ENCODE assay signal across 11 mouse cellular contexts in the genomic region with DNA sequence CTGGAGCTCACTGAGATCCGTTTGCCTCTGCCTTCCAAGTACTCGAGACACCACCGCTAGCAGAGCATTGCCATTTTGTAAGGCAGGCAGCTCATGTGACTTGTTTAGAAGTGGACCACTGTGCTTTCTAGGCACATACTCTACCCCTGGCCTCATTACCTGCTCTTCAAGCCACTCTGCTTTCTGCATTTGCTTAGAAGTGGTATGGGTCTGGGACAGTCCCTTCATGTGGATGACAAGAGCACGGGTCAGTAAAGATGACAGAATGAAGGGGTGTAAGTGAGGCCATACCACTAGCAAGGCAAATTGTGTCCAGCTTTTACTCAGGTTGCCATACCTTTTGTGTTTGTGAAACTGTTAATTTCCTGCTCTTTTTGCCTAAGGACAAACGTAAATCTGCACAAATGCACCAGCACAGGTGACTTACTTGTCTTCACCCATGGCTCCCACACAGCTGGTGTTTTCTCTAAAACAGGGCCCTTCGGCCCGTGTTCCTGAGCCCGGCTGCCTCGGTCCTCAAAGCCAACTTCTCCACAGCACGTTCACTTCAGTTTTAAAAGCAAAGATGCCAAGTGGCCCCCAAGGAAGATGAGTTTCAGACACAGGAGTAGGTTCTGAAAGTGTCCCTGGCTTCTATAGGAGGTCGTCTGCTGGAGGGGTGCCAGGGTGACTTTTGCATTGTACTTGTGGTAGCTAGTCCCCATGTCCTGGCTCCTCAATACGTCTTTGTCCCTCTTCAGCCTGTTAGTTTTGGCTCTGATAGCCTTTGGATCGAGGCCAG. TPM values are rescaled to one million over a fixed set of nuclear protein-coding genes. Genes with fewer than 3 reads are reported as not detected.
DNase-seq lines count a peak whose midpoint lies in the region; ATAC-seq lines count a peak whose summit lies in the region.
"Had no signal": no experiment of that assay in that cellular context is flagged by ENCODE, and none has a peak within 500 bp of the region (broad histone marks: within the 10 kb centered on the region; RNA-seq: fewer than 3 reads in every experiment).

No protein-coding gene starts in this region.

- WGBS in forebrain, embryonic 15.5 days, result 67% methylated on average over 13 of the region's 13 CpGs
- 90% methylated on average over 13 of the region's 13 CpGs for WGBS in forebrain, embryonic 10.5 days
- WGBS in intestine, embryonic 15.5 days, result 71% methylated on average over 13 of the region's 13 CpGs

- H3K27me3 ChIP-seq in forebrain, embryonic 15.5 days, result no peaks in the 10 kb centered on the region
- no peaks in the 10 kb centered on the region for H3K27me3 ChIP-seq in forebrain, embryonic 10.5 days (ENCODE audit: poor library complexity, severe bottlenecking)
- H3K27me3 ChIP-seq in intestine, embryonic 15.5 days (replicated peaks), result no peaks in the 10 kb centered on the region

- no peaks in the 10 kb centered on the region for H3K9me3 ChIP-seq in forebrain, embryonic 15.5 days
- peaks cover 5% of the 10 kb centered on the region; the same call in 1 of the 2 replicates for H3K9me3 ChIP-seq in forebrain, embryonic 10.5 days
- no peaks in the 10 kb centered on the region for H3K9me3 ChIP-seq in intestine, embryonic 15.5 days

- H3K4me3 ChIP-seq in forebrain, embryonic 15.5 days, result no peak overlapping the region
- no peak overlapping the region for H3K4me3 ChIP-seq in forebrain, embryonic 10.5 days
- H3K4me3 ChIP-seq in intestine, embryonic 15.5 days (replicated peaks), result no peak overlapping the region

- no peak for DNase-seq in forebrain, embryonic 10.5 days (ENCODE audit: extremely low spot score, low spot score)
- peak; percentile 80 for DNase-seq in adrenal gland, adult 2 months
- DNase-seq in gastrocnemius, adult 8-10 months (ENCODE audit: low spot score in 2 of 2), result peak; percentile 35 to 51
- peak; percentile 47 to 70 for DNase-seq in left cerebral cortex, postnatal 10 days (ENCODE audit: extremely low spot score in 1 of 2, low spot score in 2 of 2)
- peak; percentile 40 for DNase-seq in testis, postnatal 14 days (ENCODE audit: low spot score)
- no peak for DNase-seq in thymus, adult 18-20 months

- H3K27ac ChIP-seq in forebrain, embryonic 15.5 days (replicated peaks), result peak overlapping the region; percentile 9; the same call in 1 of the 2 replicates
- H3K27ac ChIP-seq in forebrain, embryonic 10.5 days, result no peak overlapping the region
- H3K27ac ChIP-seq in intestine, embryonic 15.5 days, result peak overlapping the region; percentile 32; the same call in 1 of the 2 replicates

- H3K4me1 ChIP-seq in forebrain, embryonic 15.5 days, result peaks cover 27% of the 10 kb centered on the region
- H3K4me1 ChIP-seq in forebrain, embryonic 10.5 days, result peaks cover 11% of the 10 kb centered on the region
- peaks cover 19% of the 10 kb centered on the region for H3K4me1 ChIP-seq in intestine, embryonic 15.5 days (replicated peaks)

- H3K36me3 ChIP-seq in forebrain, embryonic 15.5 days, result no peaks in the 10 kb centered on the region
- peaks cover 11% of the 10 kb centered on the region for H3K36me3 ChIP-seq in forebrain, embryonic 10.5 days (replicated peaks)
- no peaks in the 10 kb centered on the region for H3K36me3 ChIP-seq in intestine, embryonic 15.5 days

- ATAC-seq in forebrain, embryonic 15.5 days (replicated peaks), result no peak
- ATAC-seq in intestine, embryonic 15.5 days, result no peak

- H3K4me2 ChIP-seq in forebrain, embryonic 15.5 days (replicated peaks), result no peak overlapping the region
- no peak overlapping the region for H3K4me2 ChIP-seq in intestine, embryonic 15.5 days (replicated peaks)

- intact Hi-C loops in left cerebral cortex, postnatal 10 days (cut with DNase I), result no loop called here

- no peak overlapping the region for H3K9ac ChIP-seq in forebrain, embryonic 15.5 days (replicated peaks)
- H3K9ac ChIP-seq in intestine, embryonic 15.5 days, result no peak overlapping the region

RNA-seq across cellular contexts. Expression of a gene that starts 37.1 kb away (rescaled TPM):
- 16.9 and 17.0 TPM in 2 replicates for polyA plus RNA-seq in forebrain, embryonic 15.5 days (2015; fragmentation: Nextera tagmentation; extraction: Ambion mirVana)
- polyA plus RNA-seq in forebrain, embryonic 10.5 days (2016; fragmentation: Nextera tagmentation; extraction: Ambion mirVana), result 16.7 and 17.9 TPM in 2 replicates
- 10 to 100 TPM; 15.2 to 27.4 TPM for total RNA-seq in adrenal gland, adult 2 months (2021)
- polyA plus RNA-seq in adrenal gland, adult 2 months (2012; rRNA removed), result 45.5 TPM in 2 replicates
- total RNA-seq in gastrocnemius, adult 8-10 months (2022), result 10 to 100 TPM; 62.2 to 81.0 (median 63.8) TPM
- 19.2 and 22.4 TPM in 2 replicates for polyA plus RNA-seq in intestine, embryonic 15.5 days (2015; fragmentation: Nextera tagmentation; extraction: Ambion mirVana)
- 10 to 100 TPM; 22.6 to 24.6 TPM for total RNA-seq in left cerebral cortex, postnatal 10 days (2021)

RNA-seq across cellular contexts. Expression of a gene that starts 57.4 kb away (rescaled TPM):
- 0.36 and 0.83 TPM in 2 replicates for polyA plus RNA-seq in forebrain, embryonic 15.5 days (2015; fragmentation: Nextera tagmentation; extraction: Ambion mirVana)
- not detected in 2 replicates for polyA plus RNA-seq in forebrain, embryonic 10.5 days (2016; fragmentation: Nextera tagmentation; extraction: Ambion mirVana)
- not detected for total RNA-seq in adrenal gland, adult 2 months (2021)
- not detected in 2 replicates for polyA plus RNA-seq in adrenal gland, adult 2 months (2012; rRNA removed)
- total RNA-seq in gastrocnemius, adult 8-10 months (2022), result not detected
- polyA plus RNA-seq in intestine, embryonic 15.5 days (2015; fragmentation: Nextera tagmentation; extraction: Ambion mirVana), result not detected in 2 replicates
- total RNA-seq in left cerebral cortex, postnatal 10 days (2021), result 1 to 10 TPM; 1.4 to 2.1 TPM
- total RNA-seq: common myeloid progenitor, adult 5-6 weeks had no signal
- polyA plus RNA-seq: limb, embryonic 11.5 days; small intestine, adult 2 months had no signal

RNA-seq across cellular contexts. Expression of a gene that starts 57.6 kb away (rescaled TPM):
- polyA plus RNA-seq in forebrain, embryonic 15.5 days (2015; fragmentation: Nextera tagmentation; extraction: Ambion mirVana), result not detected in 2 replicates
- polyA plus RNA-seq in forebrain, embryonic 10.5 days (2016; fragmentation: Nextera tagmentation; extraction: Ambion mirVana), result not detected in 2 replicates
- total RNA-seq in adrenal gland, adult 2 months (2021), result not detected
- polyA plus RNA-seq in adrenal gland, adult 2 months (2012; rRNA removed), result not detected in 2 replicates
- not detected for total RNA-seq in gastrocnemius, adult 8-10 months (2022)
- polyA plus RNA-seq in intestine, embryonic 15.5 days (2015; fragmentation: Nextera tagmentation; extraction: Ambion mirVana), result not detected in 2 replicates
- not detected for total RNA-seq in left cerebral cortex, postnatal 10 days (2021)
- total RNA-seq: common myeloid progenitor, adult 5-6 weeks had no signal
- polyA plus RNA-seq: limb, embryonic 11.5 days; small intestine, adult 2 months had no signal

Comparison
In these comparisons a context has a peak if more than half of its experiments do, and no peak if none do; other contexts are left out.
1. DNase-seq: peak in adrenal gland, adult 2 months (single experiment), gastrocnemius, adult 8-10 months (2 of 2), left cerebral cortex, postnatal 10 days (2 of 2) and testis, postnatal 14 days (single experiment); none in forebrain, embryonic 10.5 days (single experiment) and thymus, adult 18-20 months (0 of 2).